Comparison of ENCODE assay signal across 24 mouse cellular contexts in the genomic region with DNA sequence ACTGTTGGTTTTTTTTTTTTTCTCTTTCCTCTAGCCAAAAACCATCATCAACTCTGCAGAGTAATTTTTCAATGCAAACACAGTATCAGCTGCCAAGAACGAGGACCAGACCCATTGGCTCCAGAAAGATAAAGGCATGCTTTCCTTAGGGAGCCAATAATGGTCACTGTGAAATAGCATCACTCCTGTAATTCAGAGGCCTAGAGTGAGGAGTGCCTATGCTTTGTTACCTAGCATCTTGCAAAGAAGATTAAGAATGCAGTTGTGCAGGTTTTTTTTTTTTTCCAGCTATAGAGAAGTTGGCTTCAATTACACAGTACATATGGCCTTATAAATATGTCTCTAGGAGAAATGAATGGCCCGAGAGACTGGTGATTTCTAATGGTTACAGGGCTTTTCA.
A peak's percentile ranks its signal among the peaks of the same experiment; 100 is the strongest.
DNase-seq lines count a peak whose midpoint lies in the region; ATAC-seq lines count a peak whose summit lies in the region.
"Had no signal": no experiment of that assay in that cellular context is flagged by ENCODE, and none has a peak within 500 bp of the region (broad histone marks: within the 10 kb centered on the region; RNA-seq: fewer than 3 reads in every experiment).

No protein-coding gene starts in this region.

- H3K36me3 ChIP-seq in embryonic facial prominence, embryonic 14.5 days (ENCODE audit: control insufficient read depth, insufficient read depth, low read length) = no peaks in the 10 kb centered on the region
- H3K36me3 ChIP-seq in embryonic facial prominence, embryonic 10.5 days (replicated peaks) = no peaks in the 10 kb centered on the region
- H3K36me3 ChIP-seq in hindbrain, embryonic 13.5 days = no peaks in the 10 kb centered on the region
- H3K36me3 ChIP-seq in hindbrain, embryonic 14.5 days (replicated peaks; ENCODE audit: control insufficient read depth, insufficient read depth) = no peaks in the 10 kb centered on the region
- H3K36me3 ChIP-seq in midbrain, embryonic 11.5 days (ENCODE audit: control insufficient read depth, insufficient read depth, low read length) = no peaks in the 10 kb centered on the region
- no peaks in the 10 kb centered on the region for H3K36me3 ChIP-seq in midbrain, embryonic 15.5 days (replicated peaks)
- H3K36me3 ChIP-seq: embryonic facial prominence, embryonic 13.5 days; forebrain, embryonic 15.5 days; G1E had no signal

- peak; percentile 61 for DNase-seq in embryonic facial prominence, embryonic 14.5 days (ENCODE audit: low spot score)
- DNase-seq in embryonic facial prominence, embryonic 10.5 days (ENCODE audit: low spot score) = no peak
- DNase-seq in hindbrain, embryonic 14.5 days (ENCODE audit: low spot score) = no peak
- DNase-seq in midbrain, embryonic 11.5 days (ENCODE audit: low spot score, missing footprints) = peak; percentile 51
- DNase-seq: adrenal gland, adult 8-10 months; adrenal gland, postnatal 14 days; adrenal gland, postnatal 36 days; B cell, adult 2 months; cerebellum, adult 11-12 months; cerebellum, adult 2 months; cerebellum, adult 9-10 months; cerebellum, postnatal 10 days; cerebellum, postnatal 25 days; forebrain, postnatal 0 days had no signal

- 57% methylated on average over 2 of the region's 2 CpGs for WGBS in embryonic facial prominence, embryonic 14.5 days
- WGBS in embryonic facial prominence, embryonic 10.5 days = 80% methylated on average over 2 of the region's 2 CpGs
- 60% methylated on average over 2 of the region's 2 CpGs for WGBS in hindbrain, embryonic 13.5 days
- 55% methylated on average over 2 of the region's 2 CpGs for WGBS in hindbrain, embryonic 14.5 days
- WGBS in midbrain, embryonic 11.5 days = 83% methylated on average over 2 of the region's 2 CpGs
- WGBS in midbrain, embryonic 15.5 days = 67% methylated on average over 2 of the region's 2 CpGs

- H3K9me3 ChIP-seq in embryonic facial prominence, embryonic 14.5 days (ENCODE audit: control insufficient read depth, low read length) = no peaks in the 10 kb centered on the region
- no peaks in the 10 kb centered on the region for H3K9me3 ChIP-seq in embryonic facial prominence, embryonic 10.5 days
- H3K9me3 ChIP-seq in hindbrain, embryonic 13.5 days = no peaks in the 10 kb centered on the region
- H3K9me3 ChIP-seq in hindbrain, embryonic 14.5 days (ENCODE audit: control insufficient read depth, low read length) = no peaks in the 10 kb centered on the region
- H3K9me3 ChIP-seq in midbrain, embryonic 11.5 days (ENCODE audit: control insufficient read depth, low read length) = no peaks in the 10 kb centered on the region
- no peaks in the 10 kb centered on the region for H3K9me3 ChIP-seq in midbrain, embryonic 15.5 days
- H3K9me3 ChIP-seq: embryonic facial prominence, embryonic 13.5 days; forebrain, embryonic 13.5 days; forebrain, embryonic 15.5 days had no signal

- no peak overlapping the region for H3K4me3 ChIP-seq in embryonic facial prominence, embryonic 14.5 days (ENCODE audit: low read depth, low read length)
- H3K4me3 ChIP-seq in embryonic facial prominence, embryonic 10.5 days = no peak overlapping the region
- no peak overlapping the region for H3K4me3 ChIP-seq in hindbrain, embryonic 13.5 days
- no peak overlapping the region for H3K4me3 ChIP-seq in hindbrain, embryonic 14.5 days (replicated peaks; ENCODE audit: low read length)
- H3K4me3 ChIP-seq in midbrain, embryonic 11.5 days (ENCODE audit: low read depth, low read length) = no peak overlapping the region
- H3K4me3 ChIP-seq in midbrain, embryonic 15.5 days = no peak overlapping the region
- H3K4me3 ChIP-seq: embryonic facial prominence, embryonic 13.5 days; forebrain, embryonic 13.5 days; forebrain, embryonic 15.5 days had no signal

- H3K9ac ChIP-seq in embryonic facial prominence, embryonic 14.5 days (ENCODE audit: low read depth, low read length) = no peak overlapping the region
- H3K9ac ChIP-seq in hindbrain, embryonic 13.5 days = no peak overlapping the region
- H3K9ac ChIP-seq in hindbrain, embryonic 14.5 days = no peak overlapping the region
- no peak overlapping the region for H3K9ac ChIP-seq in midbrain, embryonic 11.5 days (ENCODE audit: low read length)
- H3K9ac ChIP-seq in midbrain, embryonic 15.5 days = no peak overlapping the region
- H3K9ac ChIP-seq: embryonic facial prominence, embryonic 13.5 days; forebrain, embryonic 13.5 days; forebrain, embryonic 15.5 days; forebrain, postnatal 0 days had no signal

- H3K27ac ChIP-seq in embryonic facial prominence, embryonic 14.5 days (replicated peaks; ENCODE audit: low read depth, low read length) = no peak overlapping the region
- H3K27ac ChIP-seq in embryonic facial prominence, embryonic 10.5 days (replicated peaks) = no peak overlapping the region
- H3K27ac ChIP-seq in hindbrain, embryonic 13.5 days = peak overlapping the region; percentile 8; the same call in 1 of the 2 replicates
- H3K27ac ChIP-seq in hindbrain, embryonic 14.5 days = no peak overlapping the region
- no peak overlapping the region for H3K27ac ChIP-seq in midbrain, embryonic 11.5 days (ENCODE audit: low read depth, low read length)
- no peak overlapping the region for H3K27ac ChIP-seq in midbrain, embryonic 15.5 days
- H3K27ac ChIP-seq: embryonic facial prominence, embryonic 13.5 days; forebrain, embryonic 13.5 days; forebrain, embryonic 15.5 days had no signal

- ATAC-seq in embryonic facial prominence, embryonic 14.5 days (ENCODE audit: low read depth) = 0 out of 2 replicates have a peak, but pooled peaks have one; percentile 22
- ATAC-seq in hindbrain, embryonic 13.5 days (ENCODE audit: low FRiP score) = no peak
- ATAC-seq in hindbrain, embryonic 14.5 days (ENCODE audit: low FRiP score) = no peak
- ATAC-seq in midbrain, embryonic 11.5 days (ENCODE audit: low FRiP score) = no peak
- no peak for ATAC-seq in midbrain, embryonic 15.5 days (replicated peaks)
- ATAC-seq: activated CD4-positive, CD25-positive, alpha-beta regulatory T cell, adult 4 months; CD4-positive, CD25-positive, alpha-beta regulatory T cell, adult 4 months; forebrain, embryonic 13.5 days; forebrain, embryonic 15.5 days; forebrain, postnatal 0 days; Patski had no signal

- no peak overlapping the region for H3K4me2 ChIP-seq in embryonic facial prominence, embryonic 14.5 days (ENCODE audit: low read depth, low read length)
- no peak overlapping the region for H3K4me2 ChIP-seq in hindbrain, embryonic 13.5 days
- no peak overlapping the region for H3K4me2 ChIP-seq in hindbrain, embryonic 14.5 days (replicated peaks)
- H3K4me2 ChIP-seq in midbrain, embryonic 11.5 days = no peak overlapping the region
- H3K4me2 ChIP-seq in midbrain, embryonic 15.5 days = no peak overlapping the region
- H3K4me2 ChIP-seq: embryonic facial prominence, embryonic 13.5 days; forebrain, embryonic 13.5 days; forebrain, embryonic 15.5 days had no signal

- H3K4me1 ChIP-seq in embryonic facial prominence, embryonic 14.5 days (ENCODE audit: control insufficient read depth, insufficient read depth, low read length) = peaks cover 21% of the 10 kb centered on the region
- H3K4me1 ChIP-seq in embryonic facial prominence, embryonic 10.5 days = peaks cover 24% of the 10 kb centered on the region
- H3K4me1 ChIP-seq in hindbrain, embryonic 13.5 days (replicated peaks) = peaks cover 23% of the 10 kb centered on the region
- H3K4me1 ChIP-seq in hindbrain, embryonic 14.5 days (replicated peaks; ENCODE audit: control insufficient read depth, insufficient read depth, low read length) = peaks cover 12% of the 10 kb centered on the region
- peaks cover 7% of the 10 kb centered on the region; the same call in 1 of the 2 replicates for H3K4me1 ChIP-seq in midbrain, embryonic 11.5 days (ENCODE audit: control insufficient read depth, insufficient read depth, low read length)
- H3K4me1 ChIP-seq in midbrain, embryonic 15.5 days = peaks cover 18% of the 10 kb centered on the region

- peaks cover 4% of the 10 kb centered on the region; the same call in 1 of the 2 replicates for H3K27me3 ChIP-seq in embryonic facial prominence, embryonic 14.5 days (replicated peaks; ENCODE audit: control insufficient read depth, insufficient read depth, low read length)
- H3K27me3 ChIP-seq in embryonic facial prominence, embryonic 10.5 days (replicated peaks; ENCODE audit: low read depth, poor library complexity, severe bottlenecking) = peaks cover 4% of the 10 kb centered on the region
- H3K27me3 ChIP-seq in hindbrain, embryonic 13.5 days = no peaks in the 10 kb centered on the region
- H3K27me3 ChIP-seq in hindbrain, embryonic 14.5 days (ENCODE audit: control insufficient read depth, insufficient read depth, low read length) = no peaks in the 10 kb centered on the region
- H3K27me3 ChIP-seq in midbrain, embryonic 11.5 days (ENCODE audit: control insufficient read depth, insufficient read depth, low read length) = no peaks in the 10 kb centered on the region
- H3K27me3 ChIP-seq in midbrain, embryonic 15.5 days (replicated peaks) = no peaks in the 10 kb centered on the region
- H3K27me3 ChIP-seq: CH12.LX; forebrain, embryonic 15.5 days; Patski had no signal

Comparison
In these comparisons a context has a peak if more than half of its experiments do, and no peak if none do; other contexts are left out.
1. DNase-seq: peak in embryonic facial prominence, embryonic 14.5 days (single experiment) and midbrain, embryonic 11.5 days (single experiment); none in embryonic facial prominence, embryonic 10.5 days (single experiment) and hindbrain, embryonic 14.5 days (single experiment).